Mouse (Mus musculus) neural tube, embryonic 15.5 days (tissue): ENCODE results near the gene Ankib1. TPM values are rescaled to one million over a fixed set of nuclear protein-coding genes. Genes with fewer than 3 reads are reported as not detected.
"Not testable (repeated sequence)": the region's sequence is repeated elsewhere in the genome, so short reads cannot be mapped to it uniquely, and the experiment has no call there.

Experiments used
- ATAC-seq: fragments of 200-750 bp; cut with Nextera tagmentation; 2 replicates; pipeline ENCODE4 v1.8.0; 2017; ENCODE audit warnings: mild to moderate bottlenecking, moderate TSS enrichment, moderate library complexity; ENCODE audit not compliant: low FRiP score
- H3K27ac ChIP-seq: fragments of 300-500 bp; sonication (generic); replicated peaks from 2 replicates; pipeline ENCODE4 v1.5.1; 2015; ENCODE audit warnings: mild to moderate bottlenecking, inconsistent platforms
- H3K27me3 ChIP-seq: fragments of 300-500 bp; sonication (generic); replicated peaks from 2 replicates; pipeline ENCODE4 v1.6.1; 2015; ENCODE audit warnings: inconsistent platforms
- H3K36me3 ChIP-seq: fragments of 300-500 bp; sonication (generic); 2 replicates; pipeline ENCODE4 v1.6.1; 2015; ENCODE audit warnings: inconsistent platforms
- H3K4me1 ChIP-seq: fragments of 300-500 bp; sonication (generic); 2 replicates; pipeline ENCODE4 v1.6.1; 2015; ENCODE audit warnings: inconsistent platforms
- H3K4me2 ChIP-seq: fragments of 300-500 bp; sonication (generic); 2 replicates; pipeline ENCODE4 v1.6.1; 2015; ENCODE audit warnings: inconsistent platforms, mild to moderate bottlenecking, moderate library complexity
- H3K4me3 ChIP-seq: fragments of 300-500 bp; sonication (generic); replicated peaks from 2 replicates; pipeline ENCODE4 v1.5.1; 2015; ENCODE audit warnings: mild to moderate bottlenecking, inconsistent platforms
- H3K9ac ChIP-seq: fragments of 300-500 bp; sonication (generic); replicated peaks from 2 replicates; pipeline ENCODE4 v1.6.1; 2015; ENCODE audit warnings: mild to moderate bottlenecking, inconsistent platforms
- H3K9me3 ChIP-seq: fragments of 300-500 bp; sonication (generic); replicated peaks from 2 replicates; pipeline ENCODE4 v1.6.1; 2016; ENCODE audit warnings: inconsistent platforms
- WGBS: fragments of 180-500 bp; shearing (Covaris S2); methylation state at CpG from one replicate; pipeline ENCODE4 v1.1.7; 2015; ENCODE audit warnings: mixed read lengths; 5-methylcytosine and 5-hydroxymethylcytosine counted together
- polyA plus RNA-seq: library from polyadenylated mRNA; unstranded; fragments of >200 nt; fragmentation: Nextera tagmentation; extraction: Ambion mirVana; gene quantifications from 2 replicates; pipeline ENCODE4 v1.2.1, GENCODE M21; 2015

The Ankib1 gene
- polyA plus RNA-seq, 1 experiment from 2014 or later = 15.9 TPM

- no peaks in the 10 kb centered on the region for H3K4me1 ChIP-seq
- H3K4me2 ChIP-seq = no peak overlapping the region
- H3K9ac ChIP-seq = no peak overlapping the region
- H3K27ac ChIP-seq = no peak overlapping the region
- H3K36me3 ChIP-seq = no peaks in the 10 kb centered on the region
- no peak for ATAC-seq
- 94% methylated on average over 4 of the region's 4 CpGs for WGBS
- H3K4me3 ChIP-seq = no peak overlapping the region
- H3K27me3 ChIP-seq = no peaks in the 10 kb centered on the region
- H3K9me3 ChIP-seq = no peaks in the 10 kb centered on the region
These were observed 148.9 kb downstream of the Ankib1 start for GRCm38 (mm10) chr5:3653801-3654200.

- WGBS = 93% methylated on average over 19 of the region's 25 CpGs
- H3K27ac ChIP-seq = not testable (repeated sequence)
These were observed 149.7 kb downstream of the Ankib1 start for GRCm38 (mm10) chr5:3652903-3653575.

GRCm38 (mm10) chr5:3651621-3652020 is 151.1 kb downstream of the Ankib1 start:
- Histone ChIP-seq H3K4me1 (peaks cover 2% of the 10 kb centered on the region), H3K4me2 (no peak overlapping the region), H3K27me3 (no peaks in the 10 kb centered on the region), H3K4me3 (no peak overlapping the region), H3K9ac (no peak overlapping the region), H3K27ac (no peak overlapping the region), H3K9me3 (no peaks in the 10 kb centered on the region), H3K36me3 (no peaks in the 10 kb centered on the region)
- 90% methylated on average over 5 of the region's 5 CpGs for WGBS
- no peak for ATAC-seq

More at GRCm38 (mm10) chr5:3652903-3653575, 149.7 kb downstream of the Ankib1 start:
- not testable (repeated sequence) for H3K9me3 ChIP-seq, ATAC-seq, H3K4me2 ChIP-seq, H3K4me3 ChIP-seq, H3K9ac ChIP-seq, H3K36me3 ChIP-seq, H3K27me3 ChIP-seq, H3K4me1 ChIP-seq

- no peak within 1 kb of the TSS for H3K27ac ChIP-seq
- H3K4me2 ChIP-seq = no peak within 1 kb of the TSS
- no peaks in the 10 kb centered on the region for H3K9me3 ChIP-seq
- peaks cover 7% of the 10 kb centered on the region for H3K4me1 ChIP-seq
- ATAC-seq = no peak
- H3K27me3 ChIP-seq = no peaks in the 10 kb centered on the region
- WGBS = 80% methylated on average over 6 of the region's 6 CpGs
- no peak within 1 kb of the TSS for H3K4me3 ChIP-seq
- H3K36me3 ChIP-seq = no peaks in the 10 kb centered on the region
- no peak within 1 kb of the TSS for H3K9ac ChIP-seq
These were observed 151.8 kb downstream of the Ankib1 start, which contains the start of gene Tmbim7 for GRCm38 (mm10) chr5:3650881-3651280. Tmbim7 (plus strand) TSS chr5:3651181.

GRCm38 (mm10) chr5:3648849-3649210 is 153.9 kb downstream of the Ankib1 start:
- H3K4me1 ChIP-seq = peaks cover 16% of the 10 kb centered on the region
- no peak overlapping the region for H3K4me2 ChIP-seq
- peaks cover 8% of the 10 kb centered on the region; the same call in 1 of the 2 replicates for H3K36me3 ChIP-seq
- ATAC-seq = no peak
- no peak overlapping the region for H3K9ac ChIP-seq
- 72% methylated on average over 4 of the region's 4 CpGs for WGBS
- H3K4me3 ChIP-seq = no peak overlapping the region
- no peak overlapping the region for H3K27ac ChIP-seq
- H3K9me3 ChIP-seq = no peaks in the 10 kb centered on the region
- H3K27me3 ChIP-seq = no peaks in the 10 kb centered on the region

GRCm38 (mm10) chr5:3648206-3648848 is 154.4 kb downstream of the Ankib1 start:
- Histone ChIP-seq H3K36me3 (peaks cover 10% of the 10 kb centered on the region; the same call in 1 of the 2 replicates), H3K4me2 (peak overlapping the region; percentile 57), H3K27me3 (no peaks in the 10 kb centered on the region), H3K4me1 (peaks cover 16% of the 10 kb centered on the region), H3K9me3 (no peaks in the 10 kb centered on the region), H3K27ac (0 out of 2 replicates have a peak overlapping the region, but pooled peaks have one; percentile 54), H3K9ac (no peak overlapping the region), H3K4me3 (no peak overlapping the region; the same call in 1 of the 2 replicates)
- WGBS = 51% methylated on average over 4 of the region's 4 CpGs
- peak; percentile 33 for ATAC-seq

- H3K9me3 ChIP-seq = no peaks in the 10 kb centered on the region
- peak overlapping the region; percentile 82 for H3K9ac ChIP-seq
- ATAC-seq = peak; percentile 96
- peaks cover 13% of the 10 kb centered on the region; the same call in 1 of the 2 replicates for H3K36me3 ChIP-seq
- WGBS = under 1% methylated on average over 40 of the region's 46 CpGs
- peak overlapping the region; percentile 95 for H3K4me3 ChIP-seq
- H3K4me2 ChIP-seq = peak overlapping the region; percentile 57
- no peaks in the 10 kb centered on the region for H3K27me3 ChIP-seq
- peak overlapping the region; percentile 91 for H3K27ac ChIP-seq
- H3K4me1 ChIP-seq = peaks cover 16% of the 10 kb centered on the region
These were observed 155.0 kb downstream of the Ankib1 start for GRCm38 (mm10) chr5:3647708-3648121.

GRCm38 (mm10) chr5:3646991-3647707 is 155.6 kb downstream of the Ankib1 start:
- H3K27me3 ChIP-seq = no peaks in the 10 kb centered on the region
- peaks cover 14% of the 10 kb centered on the region; the same call in 1 of the 2 replicates for H3K36me3 ChIP-seq
- H3K9ac ChIP-seq = peak overlapping the region; percentile 82
- peaks cover 16% of the 10 kb centered on the region for H3K4me1 ChIP-seq
- H3K4me2 ChIP-seq = peak overlapping the region; percentile 57
- peak; percentile 82 for ATAC-seq
- H3K27ac ChIP-seq = peak overlapping the region; percentile 91
- peak overlapping the region; percentile 95 for H3K4me3 ChIP-seq
- WGBS = under 1% methylated on average over 59 of the region's 60 CpGs
- H3K9me3 ChIP-seq = no peaks in the 10 kb centered on the region

GRCm38 (mm10) chr5:3646539-3646938 is 156.2 kb downstream of the Ankib1 start:
- peak overlapping the region; percentile 57 for H3K4me2 ChIP-seq
- no peak for ATAC-seq
- peak overlapping the region; percentile 95 for H3K4me3 ChIP-seq
- peaks cover 16% of the 10 kb centered on the region for H3K4me1 ChIP-seq
- no peak overlapping the region for H3K27ac ChIP-seq
- no peaks in the 10 kb centered on the region for H3K27me3 ChIP-seq
- H3K9ac ChIP-seq = peak overlapping the region; percentile 82; the same call in 1 of the 2 replicates
- no peaks in the 10 kb centered on the region for H3K9me3 ChIP-seq
- 25% methylated on average over 6 of the region's 6 CpGs for WGBS
- H3K36me3 ChIP-seq = peaks cover 20% of the 10 kb centered on the region

GRCm38 (mm10) chr5:3645326-3645725 is 157.4 kb downstream of the Ankib1 start:
- H3K4me3 ChIP-seq = no peak overlapping the region
- no peaks in the 10 kb centered on the region for H3K27me3 ChIP-seq
- H3K9ac ChIP-seq = no peak overlapping the region
- H3K4me2 ChIP-seq = peak overlapping the region; percentile 11; the same call in 1 of the 2 replicates
- no peak overlapping the region for H3K27ac ChIP-seq
- no peak for ATAC-seq
- H3K4me1 ChIP-seq = peaks cover 16% of the 10 kb centered on the region
- H3K9me3 ChIP-seq = no peaks in the 10 kb centered on the region
- peaks cover 29% of the 10 kb centered on the region for H3K36me3 ChIP-seq
- 84% methylated on average over 6 of the region's 6 CpGs for WGBS

- Histone ChIP-seq H3K27ac (no peak overlapping the region), H3K9me3 (no peaks in the 10 kb centered on the region), H3K4me1 (peaks cover 16% of the 10 kb centered on the region), H3K4me2 (no peak overlapping the region), H3K27me3 (no peaks in the 10 kb centered on the region), H3K9ac (no peak overlapping the region), H3K4me3 (no peak overlapping the region), H3K36me3 (peaks cover 31% of the 10 kb centered on the region)
- ATAC-seq = no peak
- 96% methylated on average over 6 of the region's 6 CpGs for WGBS
These were observed 158.1 kb downstream of the Ankib1 start for GRCm38 (mm10) chr5:3644621-3645020.
